Mouse (Mus musculus) stomach, embryonic 16.5 days (tissue): ENCODE measurements at regions not wholly inside any gene's neighbourhood (a gene's known extent, or its start where the extent isn't known, plus 50 kb on each side); places are given as distances from the start of the nearest gene placed in this dataset.

Experiments
- ATAC-seq: fragments of 200-750 bp; cut with Nextera tagmentation; 2 replicates; pipeline ENCODE4 v1.8.0; 2017; ENCODE audit warnings: moderate number of reproducible peaks, moderate TSS enrichment; ENCODE audit not compliant: insufficient read depth, low FRiP score
- H3K27ac ChIP-seq: fragments of 300-500 bp; sonication (generic); 2 replicates; pipeline ENCODE4 v1.5.1; 2014; ENCODE audit warnings: low read length
- H3K27me3 ChIP-seq: fragments of 300-500 bp; sonication (generic); 2 replicates; pipeline ENCODE4 v1.6.1; 2014; ENCODE audit warnings: low read length, control low read depth, mixed read lengths; ENCODE audit not compliant: control insufficient read depth, insufficient read depth
- H3K36me3 ChIP-seq: fragments of 300-500 bp; sonication (generic); 2 replicates; pipeline ENCODE4 v1.6.1; 2014; ENCODE audit warnings: low read length; ENCODE audit not compliant: control insufficient read depth, insufficient read depth
- H3K4me1 ChIP-seq: fragments of 300-500 bp; sonication (generic); 2 replicates; pipeline ENCODE4 v1.6.1; 2014; ENCODE audit warnings: low read length, control low read depth, mixed read lengths; ENCODE audit not compliant: control insufficient read depth, insufficient read depth
- H3K4me2 ChIP-seq: fragments of 300-500 bp; sonication (generic); 2 replicates; pipeline ENCODE4 v1.6.1; 2014; ENCODE audit warnings: low read depth, low read length, mixed read lengths
- H3K4me3 ChIP-seq: fragments of 300-500 bp; sonication (generic); replicated peaks from 2 replicates; pipeline ENCODE4 v1.5.1; 2014; ENCODE audit warnings: mild to moderate bottlenecking, low read length
- H3K9ac ChIP-seq: fragments of 300-500 bp; sonication (generic); 2 replicates; pipeline ENCODE4 v1.6.1; 2014; ENCODE audit warnings: low read length
- H3K9me3 ChIP-seq: fragments of 300-500 bp; sonication (generic); replicated peaks from 2 replicates; pipeline ENCODE4 v1.6.1; 2016; ENCODE audit warnings: low read length, control low read depth; ENCODE audit not compliant: control insufficient read depth
- WGBS: fragments of 180-500 bp; shearing (Covaris S2); extraction: QIAGEN DNeasy Blood & Tissue Kit; methylation state at CpG from one replicate; pipeline ENCODE4 v1.1.7; 2014; 5-methylcytosine and 5-hydroxymethylcytosine counted together

GRCm38 (mm10) chr17:66224241-66224640, 100.9 kb downstream of the Ddx11 start:
- H3K4me3 ChIP-seq = no peak overlapping the region
- H3K9ac ChIP-seq = no peak overlapping the region
- no peak overlapping the region for H3K27ac ChIP-seq
- H3K4me1 ChIP-seq = no peaks in the 10 kb centered on the region
- 39% methylated on average over 7 of the region's 7 CpGs for WGBS
- no peaks in the 10 kb centered on the region for H3K36me3 ChIP-seq
- H3K27me3 ChIP-seq = no peaks in the 10 kb centered on the region
- ATAC-seq = no peak
- no peak overlapping the region for H3K4me2 ChIP-seq
- H3K9me3 ChIP-seq = no peaks in the 10 kb centered on the region

GRCm38 (mm10) chr17:66232391-66232790, 109.1 kb downstream of the Ddx11 start:
- peaks cover 4% of the 10 kb centered on the region; the same call in 1 of the 2 replicates for H3K4me1 ChIP-seq
- no peaks in the 10 kb centered on the region for H3K27me3 ChIP-seq
- H3K4me2 ChIP-seq = no peak overlapping the region
- 86% methylated on average over 8 of the region's 8 CpGs for WGBS
- no peaks in the 10 kb centered on the region for H3K9me3 ChIP-seq
- no peak for ATAC-seq
- H3K27ac ChIP-seq = no peak overlapping the region
- H3K9ac ChIP-seq = no peak overlapping the region
- H3K36me3 ChIP-seq = no peaks in the 10 kb centered on the region
- H3K4me3 ChIP-seq = no peak overlapping the region

DNA sequence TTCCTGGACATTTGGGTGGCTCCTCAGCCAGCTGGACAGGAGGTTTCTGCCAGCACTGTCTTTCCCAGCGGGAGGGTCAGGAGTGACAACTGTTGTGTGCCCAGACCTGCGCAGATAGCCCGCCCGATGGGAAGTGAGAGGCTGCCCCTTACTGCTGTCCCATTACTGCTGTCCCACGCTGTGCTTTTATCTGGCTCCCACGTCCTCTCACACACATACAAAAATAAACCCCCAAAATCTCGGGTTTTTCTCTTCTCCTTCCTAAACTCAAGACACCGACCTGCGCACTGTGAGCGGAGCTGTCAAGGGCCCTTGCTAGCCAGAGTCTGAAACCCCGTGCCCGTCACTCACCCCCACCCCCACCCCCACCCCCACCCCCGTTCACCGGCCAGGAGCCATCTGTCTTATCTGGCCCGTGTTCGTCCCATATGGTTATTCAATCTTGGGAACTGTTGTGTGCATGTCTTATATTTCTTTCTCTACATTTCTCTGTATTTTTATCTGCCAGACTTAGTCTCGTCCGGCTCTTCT, 109.6 kb downstream of the Ddx11 start:
- WGBS = 62% methylated on average over 18 of the region's 18 CpGs
- Histone ChIP-seq H3K27ac (no peak overlapping the region), H3K4me1 (peaks cover 4% of the 10 kb centered on the region; the same call in 1 of the 2 replicates), H3K4me3 (no peak overlapping the region), H3K27me3 (no peaks in the 10 kb centered on the region), H3K9me3 (no peaks in the 10 kb centered on the region), H3K36me3 (no peaks in the 10 kb centered on the region), H3K4me2 (peak overlapping the region; percentile 34; the same call in 1 of the 2 replicates), H3K9ac (no peak overlapping the region)
- no peak for ATAC-seq

DNA sequence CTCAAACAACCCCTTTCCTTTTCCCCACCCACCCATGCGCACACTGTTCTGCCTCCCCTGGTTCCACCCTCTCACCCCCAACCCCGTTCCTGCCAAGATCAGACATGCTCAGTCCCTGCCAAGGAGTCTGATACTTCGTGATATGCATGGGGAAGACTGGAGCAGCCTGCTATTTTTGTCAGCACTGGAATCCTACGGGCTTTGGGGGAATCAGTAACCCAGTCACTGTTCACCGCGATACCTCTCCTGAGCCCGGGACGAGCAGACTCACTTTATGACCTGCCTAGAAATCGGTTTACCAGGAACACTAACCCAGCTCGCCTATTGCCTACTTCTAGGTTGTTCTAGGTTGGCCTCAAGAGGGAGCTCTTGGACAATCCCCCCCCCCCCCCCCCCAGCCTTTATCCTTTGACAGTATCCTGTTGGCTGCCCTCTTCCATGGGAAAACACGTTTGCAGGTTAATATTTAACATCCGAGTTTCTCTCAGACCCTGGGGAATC, 110.2 kb downstream of the Ddx11 start:
- no peak overlapping the region for H3K4me3 ChIP-seq

GRCm38 (mm10) chr17:66234432-66234831, 111.1 kb downstream of the Ddx11 start:
- WGBS = 80% methylated on average over 19 of the region's 19 CpGs
- no peak overlapping the region for H3K9ac ChIP-seq
- H3K4me2 ChIP-seq = no peak overlapping the region
- peaks cover 4% of the 10 kb centered on the region; the same call in 1 of the 2 replicates for H3K4me1 ChIP-seq
- ATAC-seq = no peak
- no peak overlapping the region for H3K4me3 ChIP-seq
- no peak overlapping the region for H3K27ac ChIP-seq
- no peaks in the 10 kb centered on the region for H3K9me3 ChIP-seq
- H3K36me3 ChIP-seq = no peaks in the 10 kb centered on the region
- no peaks in the 10 kb centered on the region for H3K27me3 ChIP-seq

More for the DNA sequence above, 110.2 kb downstream of the Ddx11 start:
- no peaks in the 10 kb centered on the region for H3K27me3 ChIP-seq
- no peak overlapping the region for H3K27ac ChIP-seq
- 46% methylated on average over 12 of the region's 12 CpGs for WGBS
- peak overlapping the region; percentile 21; the same call in 1 of the 2 replicates for H3K9ac ChIP-seq
- H3K36me3 ChIP-seq = no peaks in the 10 kb centered on the region
- H3K4me1 ChIP-seq = peaks cover 4% of the 10 kb centered on the region; the same call in 1 of the 2 replicates
- no peak for ATAC-seq
- H3K4me2 ChIP-seq = peak overlapping the region; percentile 34
- H3K9me3 ChIP-seq = no peaks in the 10 kb centered on the region

DNA sequence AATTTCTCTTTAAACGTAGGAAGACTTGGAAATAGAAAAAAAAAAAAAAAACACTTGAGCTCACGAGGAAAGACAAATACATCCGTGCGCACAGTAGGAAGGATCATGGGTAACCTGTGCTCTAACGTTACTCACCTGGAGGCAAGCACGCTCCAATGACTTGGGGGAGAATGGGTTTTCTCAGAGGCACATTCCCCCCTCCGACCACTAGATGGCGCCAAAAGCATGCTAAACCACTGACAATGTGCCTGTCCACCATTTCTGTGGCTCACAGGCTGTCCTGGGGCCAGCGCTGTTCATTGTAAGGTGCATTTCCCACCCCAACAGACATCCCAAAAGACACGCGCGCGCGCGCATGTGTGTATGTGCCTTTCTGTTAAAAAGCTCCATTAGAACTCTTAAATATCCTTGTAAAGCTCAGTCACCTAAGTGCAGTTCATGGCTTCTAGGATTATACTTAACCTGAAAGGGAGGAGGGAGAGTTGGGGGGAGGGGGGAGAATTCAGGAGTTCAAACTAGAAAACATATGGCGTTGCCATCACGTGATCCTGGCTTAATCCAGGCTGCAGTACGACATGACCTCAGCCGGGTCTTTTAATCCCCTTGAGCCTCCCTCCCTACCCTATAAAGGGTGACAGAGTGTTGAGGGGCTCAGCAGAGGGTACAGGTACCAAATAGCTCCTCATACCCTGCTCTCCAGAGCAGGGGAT, 111.9 kb downstream of the Ddx11 start:
- Histone ChIP-seq H3K27me3 (no peaks in the 10 kb centered on the region), H3K4me2 (peak overlapping the region; percentile 36; the same call in 1 of the 2 replicates), H3K9ac (no peak overlapping the region), H3K4me1 (peaks cover 4% of the 10 kb centered on the region; the same call in 1 of the 2 replicates), H3K36me3 (no peaks in the 10 kb centered on the region), H3K9me3 (no peaks in the 10 kb centered on the region), H3K4me3 (no peak overlapping the region), H3K27ac (no peak overlapping the region)
- WGBS = 4% methylated on average over 19 of the region's 19 CpGs
- ATAC-seq = peak; percentile 75; the same call in 1 of the 2 replicates

GRCm38 (mm10) chr17:66235806-66236335, 112.6 kb downstream of the Ddx11 start:
- Histone ChIP-seq H3K9ac (no peak overlapping the region), H3K4me1 (peaks cover 4% of the 10 kb centered on the region; the same call in 1 of the 2 replicates), H3K27ac (no peak overlapping the region), H3K4me3 (no peak overlapping the region), H3K36me3 (no peaks in the 10 kb centered on the region), H3K4me2 (0 out of 2 replicates have a peak overlapping the region, but pooled peaks have one; percentile 36), H3K27me3 (no peaks in the 10 kb centered on the region), H3K9me3 (no peaks in the 10 kb centered on the region)
- ATAC-seq = no peak
- WGBS = 73% methylated on average over 15 of the region's 15 CpGs

DNA sequence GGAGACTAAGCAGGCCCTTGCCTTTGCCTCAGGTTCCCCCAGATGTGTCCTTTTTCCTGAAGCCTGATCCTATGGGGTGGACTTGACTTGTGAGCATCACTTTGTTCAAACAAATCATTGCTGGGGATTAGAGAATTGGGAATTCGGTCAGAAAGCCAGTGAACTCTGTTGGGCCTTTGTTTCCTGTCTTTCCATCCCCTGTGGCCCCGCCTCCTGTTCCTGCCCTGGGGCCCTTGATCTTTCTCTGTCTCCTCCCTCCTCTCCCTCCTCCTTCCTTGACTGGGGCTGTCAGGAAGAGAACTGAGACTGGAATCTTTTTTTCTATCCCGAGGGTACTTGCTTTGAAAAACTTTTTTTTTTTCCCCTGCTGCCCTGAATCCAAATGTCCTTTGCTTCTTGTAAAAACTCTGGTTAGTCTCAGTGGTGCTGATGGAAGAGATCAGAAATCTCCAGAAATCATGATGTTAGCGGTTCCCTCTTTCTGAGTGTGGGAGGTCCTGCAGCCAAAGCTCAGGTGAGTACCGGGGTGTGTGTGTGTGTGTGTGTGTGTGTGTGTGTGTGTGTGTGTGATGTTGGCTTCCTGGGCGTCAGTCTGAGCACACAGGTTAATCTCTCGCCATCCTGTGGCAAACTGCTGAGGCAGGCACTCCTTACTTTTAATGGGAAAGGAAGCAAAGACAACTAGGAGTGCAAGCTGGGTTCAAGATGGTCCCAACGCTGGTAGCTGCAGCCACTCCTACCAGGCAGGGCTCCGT, 118.7 kb downstream of the Ddx11 start:
- no peaks in the 10 kb centered on the region for H3K9me3 ChIP-seq
- peak overlapping the region; percentile 42 for H3K4me2 ChIP-seq
- 21% methylated on average over 9 of the region's 9 CpGs for WGBS
- no peak overlapping the region for H3K9ac ChIP-seq
- H3K36me3 ChIP-seq = no peaks in the 10 kb centered on the region
- ATAC-seq = peak; percentile 48; the same call in 1 of the 2 replicates
- H3K4me1 ChIP-seq = 0 out of 2 replicates have a peak, but pooled peaks cover 6% of the 10 kb centered on the region
- peak overlapping the region; percentile 46 for H3K27ac ChIP-seq
- peak overlapping the region; percentile 21 for H3K4me3 ChIP-seq
- H3K27me3 ChIP-seq = no peaks in the 10 kb centered on the region
